Mouse (Mus musculus) neural tube, embryonic 12.5 days (tissue): Measurements from ENCODE around the gene Rbm47. TPM values are rescaled to one million over a fixed set of nuclear protein-coding genes. Genes with fewer than 3 reads are reported as not detected.
"Not testable (repeated sequence)": the region's sequence is repeated elsewhere in the genome, so short reads cannot be mapped to it uniquely, and the experiment has no call there.

Experiments used
- ATAC-seq: fragments of 200-750 bp; cut with Nextera tagmentation; 2 replicates; pipeline ENCODE4 v1.8.0; 2017; ENCODE audit warnings: low read depth, mild to moderate bottlenecking, moderate TSS enrichment, moderate library complexity; ENCODE audit not compliant: low FRiP score
- H3K27ac ChIP-seq: fragments of 300-500 bp; sonication (generic); 2 replicates; pipeline ENCODE4 v1.5.1; 2016
- H3K27me3 ChIP-seq: fragments of 300-500 bp; sonication (generic); replicated peaks from 2 replicates; pipeline ENCODE4 v1.6.1; 2016; ENCODE audit warnings: mild to moderate bottlenecking
- H3K36me3 ChIP-seq: fragments of 300-500 bp; sonication (generic); 2 replicates; pipeline ENCODE4 v1.6.1; 2016; ENCODE audit warnings: mild to moderate bottlenecking
- H3K4me1 ChIP-seq: fragments of 300-500 bp; sonication (generic); 2 replicates; pipeline ENCODE4 v1.6.1; 2016
- H3K4me2 ChIP-seq: fragments of 300-500 bp; sonication (generic); replicated peaks from 2 replicates; pipeline ENCODE4 v1.6.1; 2016; ENCODE audit warnings: mild to moderate bottlenecking
- H3K4me3 ChIP-seq: fragments of 300-500 bp; sonication (generic); 2 replicates; pipeline ENCODE4 v1.5.1; 2016
- H3K9ac ChIP-seq: fragments of 300-500 bp; sonication (generic); 2 replicates; pipeline ENCODE4 v1.6.1; 2016; ENCODE audit warnings: mild to moderate bottlenecking
- H3K9me3 ChIP-seq: fragments of 300-500 bp; sonication (generic); 2 replicates; pipeline ENCODE4 v1.6.1; 2016; ENCODE audit warnings: mild to moderate bottlenecking
- WGBS: fragments of 180-500 bp; shearing (Covaris S2); methylation state at CpG from one replicate; pipeline ENCODE4 v1.1.7; 2016; 5-methylcytosine and 5-hydroxymethylcytosine counted together
- polyA plus RNA-seq: library from polyadenylated mRNA; unstranded; fragments of >200 nt; fragmentation: Nextera tagmentation; extraction: Ambion mirVana; gene quantifications from 2 replicates; pipeline ENCODE4 v1.2.1, GENCODE M21; 2016

Rbm47 gene
- polyA plus RNA-seq, 1 experiment from 2014 or later, result 1.4 TPM

DNA sequence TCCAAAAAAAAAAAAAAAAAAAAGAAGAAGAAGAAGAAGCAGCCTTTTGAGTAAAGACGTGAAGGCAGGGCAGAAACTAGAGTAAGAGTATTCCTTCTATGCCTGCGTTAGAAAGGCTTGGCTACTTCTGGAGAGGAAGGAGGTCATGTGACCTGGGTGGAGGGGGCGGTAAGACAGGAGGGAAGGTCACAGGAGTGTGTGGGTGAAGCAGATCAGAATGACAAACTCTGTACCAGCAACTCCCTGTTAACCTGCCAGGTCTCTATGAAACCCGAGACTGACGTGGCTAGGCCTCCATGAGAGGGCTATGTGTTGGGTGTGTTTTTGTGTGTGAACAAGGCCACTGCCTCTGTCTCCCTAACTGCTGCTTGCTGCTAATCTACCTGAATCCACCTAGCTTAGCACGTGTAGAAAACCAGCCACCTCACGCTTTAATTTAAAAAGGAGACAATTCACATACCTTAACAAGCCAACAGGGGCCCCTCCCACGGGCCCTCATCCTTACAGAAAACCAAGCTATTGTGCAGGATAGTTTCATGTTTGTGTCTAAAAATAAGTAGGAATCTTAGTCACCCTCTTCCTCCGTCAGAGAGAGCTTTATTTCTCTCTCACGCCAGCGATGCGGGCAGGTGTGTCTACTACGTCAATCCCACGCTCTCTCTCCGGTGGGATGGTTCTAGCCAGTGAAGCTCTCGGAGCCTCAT is 17.7 kb upstream of the Rbm47 start:
- no peak overlapping the region for H3K4me3 ChIP-seq
- no peaks in the 10 kb centered on the region for H3K36me3 ChIP-seq
- 84% methylated on average over 16 of the region's 16 CpGs for WGBS
- H3K4me1 ChIP-seq, result no peaks in the 10 kb centered on the region
- no peak overlapping the region for H3K27ac ChIP-seq
- H3K27me3 ChIP-seq, result no peaks in the 10 kb centered on the region
- H3K9me3 ChIP-seq, result no peaks in the 10 kb centered on the region
- H3K4me2 ChIP-seq, result no peak overlapping the region
- no peak for ATAC-seq
- no peak overlapping the region for H3K9ac ChIP-seq

DNA sequence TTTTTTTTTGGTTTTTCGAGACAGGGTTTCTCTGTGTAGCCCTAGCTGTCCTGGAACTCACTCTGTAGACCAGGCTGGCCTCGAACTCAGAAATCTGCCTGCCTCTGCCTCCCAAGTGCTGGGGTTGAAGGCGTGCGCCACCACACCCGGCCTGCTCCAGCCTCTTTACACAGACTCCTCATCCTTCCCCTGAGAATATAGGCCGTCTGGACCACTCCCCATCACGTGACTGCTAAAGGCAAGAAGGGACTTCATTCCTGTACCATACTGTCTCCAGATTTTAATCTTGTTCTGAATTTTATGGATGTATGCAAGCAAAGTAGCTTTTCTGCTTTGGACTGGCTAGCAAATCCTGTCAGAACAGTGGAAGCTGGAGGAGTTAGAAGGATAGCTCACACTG is 15.7 kb upstream of the Rbm47 start:
- not testable (repeated sequence) for H3K4me1 ChIP-seq, H3K4me2 ChIP-seq, H3K4me3 ChIP-seq, H3K9ac ChIP-seq, H3K27me3 ChIP-seq, H3K9me3 ChIP-seq, H3K36me3 ChIP-seq, ATAC-seq, H3K27ac ChIP-seq
- 91% methylated on average over 6 of the region's 7 CpGs for WGBS

GRCm38 (mm10) chr5:66182156-66182555 is 9.2 kb upstream of the Rbm47 start:
- Histone ChIP-seq H3K4me3 (no peak overlapping the region), H3K36me3 (no peaks in the 10 kb centered on the region), H3K9me3 (no peaks in the 10 kb centered on the region), H3K4me1 (no peaks in the 10 kb centered on the region), H3K27ac (no peak overlapping the region), H3K27me3 (no peaks in the 10 kb centered on the region), H3K9ac (no peak overlapping the region), H3K4me2 (no peak overlapping the region)
- 89% methylated on average over 3 of the region's 3 CpGs for WGBS
- ATAC-seq, result no peak

GRCm38 (mm10) chr5:66174160-66174837 is 1.4 kb upstream of the Rbm47 start:
- no peak for ATAC-seq
- Histone ChIP-seq H3K36me3 (no peaks in the 10 kb centered on the region), H3K9ac (no peak overlapping the region), H3K4me1 (no peaks in the 10 kb centered on the region), H3K27ac (no peak overlapping the region), H3K4me2 (no peak overlapping the region), H3K4me3 (no peak overlapping the region), H3K9me3 (no peaks in the 10 kb centered on the region), H3K27me3 (no peaks in the 10 kb centered on the region)
- 76% methylated on average over 23 of the region's 23 CpGs for WGBS

- no peak for ATAC-seq
- H3K27me3 ChIP-seq, result no peaks in the 10 kb centered on the region
- no peak overlapping the region for H3K4me2 ChIP-seq
- WGBS, result 89% methylated on average over 9 of the region's 9 CpGs
- H3K9me3 ChIP-seq, result no peaks in the 10 kb centered on the region
- no peaks in the 10 kb centered on the region for H3K4me1 ChIP-seq
- no peak overlapping the region for H3K9ac ChIP-seq
- H3K4me3 ChIP-seq, result no peak overlapping the region
- no peak overlapping the region for H3K27ac ChIP-seq
- no peaks in the 10 kb centered on the region for H3K36me3 ChIP-seq
Measured at GRCm38 (mm10) chr5:66170591-66170990, 2.3 kb downstream of the Rbm47 start.

DNA sequence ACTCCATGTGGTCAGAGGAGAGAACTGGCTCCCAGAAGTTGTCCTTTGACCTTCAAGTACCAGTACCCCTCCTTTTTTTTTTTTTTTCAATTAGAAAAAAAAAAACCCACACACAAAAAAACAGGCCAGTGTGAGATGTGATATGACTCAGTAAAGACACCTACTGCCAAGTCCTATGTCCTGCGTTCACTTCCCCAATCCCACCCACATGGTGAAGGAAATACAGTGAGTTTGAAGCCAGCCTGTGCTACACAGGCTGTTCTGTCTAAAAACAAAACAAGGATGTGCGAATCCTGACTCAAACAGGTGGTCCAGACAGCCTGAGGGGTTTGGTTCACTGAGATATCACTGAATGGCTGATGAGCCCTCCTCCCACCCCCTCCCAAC is 3.8 kb downstream of the Rbm47 start:
- WGBS, result 88% methylated on average over 2 of the region's 2 CpGs
- ATAC-seq, result no peak
- no peaks in the 10 kb centered on the region for H3K4me1 ChIP-seq
- H3K9ac ChIP-seq, result no peak overlapping the region
- no peaks in the 10 kb centered on the region for H3K36me3 ChIP-seq
- H3K27ac ChIP-seq, result no peak overlapping the region
- H3K4me2 ChIP-seq, result no peak overlapping the region
- H3K9me3 ChIP-seq, result no peaks in the 10 kb centered on the region
- no peaks in the 10 kb centered on the region for H3K27me3 ChIP-seq
- H3K4me3 ChIP-seq, result no peak overlapping the region

- ATAC-seq, result no peak
- no peak overlapping the region for H3K4me2 ChIP-seq
- no peaks in the 10 kb centered on the region for H3K27me3 ChIP-seq
- no peak overlapping the region for H3K4me3 ChIP-seq
- no peaks in the 10 kb centered on the region for H3K36me3 ChIP-seq
- H3K4me1 ChIP-seq, result no peaks in the 10 kb centered on the region
- H3K9me3 ChIP-seq, result no peaks in the 10 kb centered on the region
- 90% methylated on average over 8 of the region's 8 CpGs for WGBS
- H3K9ac ChIP-seq, result no peak overlapping the region
- no peak overlapping the region for H3K27ac ChIP-seq
Measured at GRCm38 (mm10) chr5:66168462-66169098, 4.3 kb downstream of the Rbm47 start.

- H3K36me3 ChIP-seq, result no peaks in the 10 kb centered on the region
- no peak overlapping the region for H3K4me3 ChIP-seq
- no peak for ATAC-seq
- 78% methylated on average over 5 of the region's 5 CpGs for WGBS
- no peak overlapping the region for H3K4me2 ChIP-seq
- H3K4me1 ChIP-seq, result no peaks in the 10 kb centered on the region
- no peaks in the 10 kb centered on the region for H3K27me3 ChIP-seq
- H3K27ac ChIP-seq, result no peak overlapping the region
- no peaks in the 10 kb centered on the region for H3K9me3 ChIP-seq
- no peak overlapping the region for H3K9ac ChIP-seq
Measured at GRCm38 (mm10) chr5:66166931-66167330, 6.0 kb downstream of the Rbm47 start.

DNA sequence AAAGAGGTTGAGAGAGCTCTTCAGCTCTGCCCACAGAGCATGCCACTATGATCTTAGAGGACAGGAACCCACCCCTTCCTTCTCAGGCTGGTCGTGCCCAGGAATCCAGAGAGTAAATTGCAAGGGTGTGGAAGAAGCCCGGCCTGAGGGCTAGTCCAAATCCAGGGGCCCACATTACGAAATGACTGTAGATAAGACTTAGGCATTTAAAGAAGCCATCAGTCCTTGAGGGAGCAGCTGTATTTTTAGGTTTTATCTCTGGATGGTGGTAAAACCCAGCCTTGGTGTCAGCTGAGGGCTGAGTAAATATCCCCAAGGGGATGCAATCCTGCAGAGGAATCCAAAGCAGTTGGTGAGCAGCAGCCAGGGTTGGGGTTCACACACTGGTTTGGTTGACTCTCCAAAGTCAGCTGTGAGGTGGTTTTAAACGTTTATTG is 6.7 kb downstream of the Rbm47 start:
- Histone ChIP-seq H3K36me3 (no peaks in the 10 kb centered on the region), H3K4me2 (no peak overlapping the region), H3K9ac (no peak overlapping the region), H3K27ac (no peak overlapping the region), H3K27me3 (no peaks in the 10 kb centered on the region), H3K4me1 (no peaks in the 10 kb centered on the region), H3K9me3 (no peaks in the 10 kb centered on the region), H3K4me3 (no peak overlapping the region)
- ATAC-seq, result no peak
- WGBS, result 74% methylated on average over 4 of the region's 4 CpGs

DNA sequence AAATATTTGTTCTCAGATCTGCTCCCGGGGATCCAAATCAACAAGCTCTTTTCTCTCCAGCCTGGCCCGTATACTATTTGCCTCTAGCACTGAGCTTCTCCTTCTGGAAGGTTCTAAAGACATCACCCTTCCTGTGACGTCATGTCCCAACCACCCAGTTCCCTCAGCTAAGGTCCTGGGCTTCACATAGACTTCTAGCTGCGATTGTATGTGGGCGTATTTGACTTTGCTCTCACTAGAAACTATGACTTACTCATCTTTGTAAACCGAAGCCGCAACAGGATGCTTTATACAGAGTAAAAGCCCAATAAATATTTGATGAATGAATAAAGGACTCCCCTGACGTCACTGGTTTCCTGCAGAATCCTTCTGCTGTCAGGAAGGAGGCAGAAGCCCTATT is 7.2 kb downstream of the Rbm47 start:
- Histone ChIP-seq H3K9me3 (no peaks in the 10 kb centered on the region), H3K4me1 (no peaks in the 10 kb centered on the region), H3K4me3 (no peak overlapping the region), H3K27me3 (no peaks in the 10 kb centered on the region), H3K9ac (no peak overlapping the region), H3K36me3 (no peaks in the 10 kb centered on the region), H3K27ac (no peak overlapping the region), H3K4me2 (no peak overlapping the region)
- no peak for ATAC-seq
- 86% methylated on average over 8 of the region's 8 CpGs for WGBS

DNA sequence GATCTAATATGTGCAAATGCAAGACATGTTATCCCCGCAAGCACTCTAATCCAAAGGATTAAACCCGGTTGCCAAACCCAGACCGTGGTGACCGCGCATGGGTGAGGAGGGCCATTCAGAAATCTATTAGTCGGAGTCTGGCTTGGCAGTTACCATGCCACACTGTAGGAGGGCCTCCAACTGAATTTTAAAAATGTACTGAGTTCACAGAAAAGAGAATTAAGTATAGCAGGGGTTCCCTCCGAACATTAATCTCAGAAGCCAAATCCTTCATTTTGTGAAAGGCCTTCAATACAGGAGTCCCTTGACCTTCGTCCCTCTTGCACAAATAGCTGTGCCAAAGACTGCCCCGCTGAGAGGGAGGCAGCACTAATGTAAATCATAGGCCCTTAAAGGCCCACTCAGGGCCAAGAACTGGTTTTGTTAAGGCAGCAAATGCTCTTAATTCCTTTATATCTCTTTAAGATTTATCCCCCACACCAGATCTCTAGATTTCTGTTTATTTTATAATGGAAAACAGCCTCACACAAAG is 16.4 kb downstream of the Rbm47 start:
- Histone ChIP-seq H3K4me1 (peaks cover 2% of the 10 kb centered on the region; the same call in 1 of the 2 replicates), H3K4me2 (no peak overlapping the region), H3K4me3 (no peak overlapping the region), H3K9me3 (no peaks in the 10 kb centered on the region), H3K9ac (no peak overlapping the region), H3K36me3 (no peaks in the 10 kb centered on the region), H3K27ac (no peak overlapping the region), H3K27me3 (peaks cover 15% of the 10 kb centered on the region)
- ATAC-seq, result no peak
- WGBS, result 32% methylated on average over 9 of the region's 9 CpGs

GRCm38 (mm10) chr5:66154616-66155015 is 18.3 kb downstream of the Rbm47 start:
- Histone ChIP-seq H3K4me2 (no peak overlapping the region), H3K4me1 (peaks cover 13% of the 10 kb centered on the region), H3K27ac (no peak overlapping the region), H3K9ac (no peak overlapping the region), H3K4me3 (no peak overlapping the region), H3K9me3 (no peaks in the 10 kb centered on the region), H3K36me3 (no peaks in the 10 kb centered on the region), H3K27me3 (peaks cover 28% of the 10 kb centered on the region)
- ATAC-seq, result no peak
- 86% methylated on average over 6 of the region's 6 CpGs for WGBS
